Mouse (Mus musculus) forebrain, embryonic 11.5 days (tissue): ENCODE results near the gene Pick1. TPM values are rescaled to one million over a fixed set of nuclear protein-coding genes. Genes with fewer than 3 reads are reported as not detected.
"Not testable (repeated sequence)": the region's sequence is repeated elsewhere in the genome, so short reads cannot be mapped to it uniquely, and the experiment has no call there.

ENCODE experiments used
- ATAC-seq: fragments of 200-750 bp; cut with Nextera tagmentation; replicated peaks from 2 replicates; pipeline ENCODE4 v1.8.0; 2017; ENCODE audit warnings: moderate TSS enrichment; ENCODE audit not compliant: low FRiP score
- DNase-seq: peaks from one replicate; pipeline ENCODE4 v3.0.0-alpha.2; 2017; ENCODE audit warnings: low spot score
- H3K27ac ChIP-seq: fragments of 300-500 bp; sonication (generic); 2 replicates; pipeline ENCODE4 v1.5.1; 2014; ENCODE audit warnings: low read depth, low read length
- H3K27me3 ChIP-seq: fragments of 300-500 bp; sonication (generic); 2 replicates; pipeline ENCODE4 v1.6.1; 2014; ENCODE audit warnings: mild to moderate bottlenecking, low read length, mixed read lengths; ENCODE audit not compliant: control insufficient read depth, insufficient read depth
- H3K36me3 ChIP-seq: fragments of 300-500 bp; sonication (generic); 2 replicates; pipeline ENCODE4 v1.6.1; 2014; ENCODE audit warnings: mild to moderate bottlenecking, low read length, moderate library complexity, mixed read lengths; ENCODE audit not compliant: control insufficient read depth, insufficient read depth
- H3K4me1 ChIP-seq: fragments of 300-500 bp; sonication (generic); replicated peaks from 2 replicates; pipeline ENCODE4 v1.6.1; 2014; ENCODE audit warnings: low read length, mixed read lengths; ENCODE audit not compliant: control insufficient read depth, insufficient read depth
- H3K4me2 ChIP-seq: fragments of 300-500 bp; sonication (generic); 2 replicates; pipeline ENCODE4 v1.6.1; 2014; ENCODE audit warnings: low read depth, mild to moderate bottlenecking, low read length, moderate library complexity, mixed read lengths; ENCODE audit not compliant: severe bottlenecking
- H3K4me3 ChIP-seq: fragments of 300-500 bp; sonication (generic); 2 replicates; pipeline ENCODE4 v1.5.1; 2014; ENCODE audit warnings: low read depth, low read length
- H3K9ac ChIP-seq: fragments of 300-500 bp; sonication (generic); 2 replicates; pipeline ENCODE4 v1.6.1; 2014; ENCODE audit warnings: low read length
- H3K9me3 ChIP-seq: fragments of 300-500 bp; sonication (generic); 2 replicates; pipeline ENCODE4 v1.6.1; 2016; ENCODE audit warnings: low read length, mixed read lengths; ENCODE audit not compliant: control insufficient read depth
- WGBS: fragments of 180-500 bp; shearing (Covaris S2); extraction: QIAGEN DNeasy Blood & Tissue Kit; methylation state at CpG from one replicate; pipeline ENCODE4 v1.1.7; 2014; 5-methylcytosine and 5-hydroxymethylcytosine counted together
- polyA plus RNA-seq: library from polyadenylated mRNA; unstranded; fragments of >200 nt; fragmentation: Nextera tagmentation; extraction: Ambion mirVana; gene quantifications from 2 replicates; pipeline ENCODE4 v1.2.1, GENCODE M21; 2014

The Pick1 gene
- polyA plus RNA-seq, 1 experiment from 2014 or later, result 29.0 TPM

GRCm38 (mm10) chr15:79213591-79213990 lies 15.4 kb upstream of the Pick1 start:
- no peak overlapping the region for H3K4me2 ChIP-seq
- H3K27me3 ChIP-seq, result no peaks in the 10 kb centered on the region
- H3K36me3 ChIP-seq, result no peaks in the 10 kb centered on the region
- ATAC-seq (no peak), DNase-seq (no peak)
- no peak overlapping the region for H3K27ac ChIP-seq
- no peak overlapping the region for H3K9ac ChIP-seq
- no peak overlapping the region for H3K4me3 ChIP-seq
- WGBS, result 87% methylated on average over 6 of the region's 6 CpGs
- H3K9me3 ChIP-seq, result no peaks in the 10 kb centered on the region
- H3K4me1 ChIP-seq, result no peaks in the 10 kb centered on the region

GRCm38 (mm10) chr15:79216191-79216590 lies 12.8 kb upstream of the Pick1 start:
- H3K9ac ChIP-seq, result no peak overlapping the region
- no peaks in the 10 kb centered on the region for H3K9me3 ChIP-seq
- DNase-seq, result no peak
- H3K4me3 ChIP-seq, result no peak overlapping the region
- H3K4me2 ChIP-seq, result no peak overlapping the region
- 71% methylated on average over 3 of the region's 3 CpGs for WGBS
- H3K27me3 ChIP-seq, result no peaks in the 10 kb centered on the region
- H3K36me3 ChIP-seq, result no peaks in the 10 kb centered on the region
- no peak for ATAC-seq
- H3K4me1 ChIP-seq, result no peaks in the 10 kb centered on the region
- no peak overlapping the region for H3K27ac ChIP-seq

GRCm38 (mm10) chr15:79219572-79219971 lies 9.4 kb upstream of the Pick1 start:
- H3K27ac ChIP-seq, result no peak overlapping the region
- no peak for ATAC-seq
- WGBS, result 0% methylated on average over 1 of the region's 1 CpGs
- no peak overlapping the region for H3K4me2 ChIP-seq
- no peak for DNase-seq
- no peaks in the 10 kb centered on the region for H3K27me3 ChIP-seq
- H3K9me3 ChIP-seq, result no peaks in the 10 kb centered on the region
- peaks cover 6% of the 10 kb centered on the region; the same call in 1 of the 2 replicates for H3K4me1 ChIP-seq
- no peak overlapping the region for H3K4me3 ChIP-seq
- peak overlapping the region; percentile 24; the same call in 1 of the 2 replicates for H3K9ac ChIP-seq
- no peaks in the 10 kb centered on the region for H3K36me3 ChIP-seq

GRCm38 (mm10) chr15:79223641-79224040 lies 5.3 kb upstream of the Pick1 start:
- no peak overlapping the region for H3K4me3 ChIP-seq
- 14% methylated on average over 3 of the region's 5 CpGs for WGBS

GRCm38 (mm10) chr15:79224685-79225084 lies 4.3 kb upstream of the Pick1 start:
- H3K36me3 ChIP-seq, result no peaks in the 10 kb centered on the region
- H3K27me3 ChIP-seq, result no peaks in the 10 kb centered on the region
- DNase-seq (peak; percentile 89), ATAC-seq (peak; percentile 67)
- H3K4me3 ChIP-seq, result no peak overlapping the region
- no peak overlapping the region for H3K4me2 ChIP-seq
- WGBS, result 6% methylated on average over 5 of the region's 5 CpGs
- no peak overlapping the region for H3K9ac ChIP-seq
- no peak overlapping the region for H3K27ac ChIP-seq
- no peaks in the 10 kb centered on the region for H3K9me3 ChIP-seq
- H3K4me1 ChIP-seq, result peaks cover 6% of the 10 kb centered on the region; the same call in 1 of the 2 replicates

More at GRCm38 (mm10) chr15:79223641-79224040, 5.3 kb upstream of the Pick1 start:
- DNase-seq (no peak), ATAC-seq (no peak)
- Histone ChIP-seq H3K36me3 (no peaks in the 10 kb centered on the region), H3K27ac (no peak overlapping the region), H3K27me3 (no peaks in the 10 kb centered on the region), H3K9me3 (no peaks in the 10 kb centered on the region), H3K4me2 (no peak overlapping the region), H3K9ac (no peak overlapping the region; the same call in 1 of the 2 replicates), H3K4me1 (peaks cover 6% of the 10 kb centered on the region; the same call in 1 of the 2 replicates)

GRCm38 (mm10) chr15:79225780-79226179 lies 3.2 kb upstream of the Pick1 start:
- H3K9ac ChIP-seq, H3K27ac ChIP-seq, H3K4me2 ChIP-seq, H3K4me1 ChIP-seq, H3K4me3 ChIP-seq, H3K27me3 ChIP-seq, ATAC-seq, DNase-seq, H3K36me3 ChIP-seq, H3K9me3 ChIP-seq: not testable (repeated sequence)
- WGBS, result 78% methylated on average over 2 of the region's 2 CpGs

GRCm38 (mm10) chr15:79235268-79235667 lies 6.3 kb downstream of the Pick1 start:
- Histone ChIP-seq H3K4me2 (no peak overlapping the region), H3K9me3 (no peaks in the 10 kb centered on the region), H3K36me3 (no peaks in the 10 kb centered on the region; the same call in 1 of the 2 replicates), H3K27ac (no peak overlapping the region), H3K4me1 (no peaks in the 10 kb centered on the region), H3K9ac (no peak overlapping the region), H3K27me3 (no peaks in the 10 kb centered on the region), H3K4me3 (no peak overlapping the region)
- DNase-seq, result no peak
- WGBS, result 96% methylated on average over 9 of the region's 9 CpGs
- no peak for ATAC-seq

- Histone ChIP-seq H3K36me3 (peaks cover 4% of the 10 kb centered on the region; the same call in 1 of the 2 replicates), H3K9me3 (no peaks in the 10 kb centered on the region), H3K4me1 (no peaks in the 10 kb centered on the region), H3K27ac (no peak overlapping the region), H3K4me2 (no peak overlapping the region), H3K9ac (no peak overlapping the region), H3K27me3 (no peaks in the 10 kb centered on the region), H3K4me3 (no peak overlapping the region)
- DNase-seq (no peak), ATAC-seq (no peak)
- WGBS, result 83% methylated on average over 6 of the region's 6 CpGs
Observed at GRCm38 (mm10) chr15:79238036-79238435, 9.1 kb downstream of the Pick1 start.

GRCm38 (mm10) chr15:79242574-79243233 lies 13.7 kb downstream of the Pick1 start:
- ATAC-seq, result peak; percentile 54
- Histone ChIP-seq H3K27ac (no peak overlapping the region), H3K4me2 (no peak overlapping the region), H3K36me3 (peaks cover 4% of the 10 kb centered on the region; the same call in 1 of the 2 replicates), H3K4me1 (no peaks in the 10 kb centered on the region; the same call in 1 of the 2 replicates), H3K9me3 (no peaks in the 10 kb centered on the region), H3K9ac (no peak overlapping the region), H3K27me3 (no peaks in the 10 kb centered on the region), H3K4me3 (no peak overlapping the region)
- 79% methylated on average over 13 of the region's 13 CpGs for WGBS
- no peak for DNase-seq
